Mouse (Mus musculus) embryonic facial prominence, embryonic 14.5 days (tissue): ENCODE data around the gene Spata19. TPM values are rescaled to one million over a fixed set of nuclear protein-coding genes. Genes with fewer than 3 reads are reported as not detected.

Experiments
- ATAC-seq: fragments of 200-750 bp; cut with Nextera tagmentation; 2 replicates; pipeline ENCODE4 v1.8.0; 2017; ENCODE audit warnings: low read depth, moderate number of reproducible peaks, moderate TSS enrichment
- DNase-seq: peaks from one replicate; pipeline ENCODE4 v3.0.0-alpha.2; 2015; ENCODE audit warnings: low spot score
- H3K27ac ChIP-seq: fragments of 300-500 bp; sonication (generic); replicated peaks from 2 replicates; pipeline ENCODE4 v1.5.1; 2014; ENCODE audit warnings: low read depth, mild to moderate bottlenecking, low read length, moderate library complexity
- H3K27me3 ChIP-seq: fragments of 300-500 bp; sonication (generic); replicated peaks from 2 replicates; pipeline ENCODE4 v1.6.1; 2014; ENCODE audit warnings: low read length; ENCODE audit not compliant: control insufficient read depth, insufficient read depth
- H3K36me3 ChIP-seq: fragments of 300-500 bp; sonication (generic); 2 replicates; pipeline ENCODE4 v1.6.1; 2014; ENCODE audit warnings: low read length, mixed read lengths; ENCODE audit not compliant: control insufficient read depth, insufficient read depth
- H3K4me1 ChIP-seq: fragments of 300-500 bp; sonication (generic); 2 replicates; pipeline ENCODE4 v1.6.1; 2014; ENCODE audit warnings: antibody characterized with exemption, low read length; ENCODE audit not compliant: control insufficient read depth, insufficient read depth
- H3K4me2 ChIP-seq: fragments of 300-500 bp; sonication (generic); 2 replicates; pipeline ENCODE4 v1.6.1; 2014; ENCODE audit warnings: low read depth, mild to moderate bottlenecking, low read length, moderate library complexity, mixed read lengths
- H3K4me3 ChIP-seq: fragments of 300-500 bp; sonication (generic); 2 replicates; pipeline ENCODE4 v1.5.1; 2014; ENCODE audit warnings: low read depth, mild to moderate bottlenecking, low read length
- H3K9ac ChIP-seq: fragments of 300-500 bp; sonication (generic); 2 replicates; pipeline ENCODE4 v1.6.1; 2014; ENCODE audit warnings: low read depth, mild to moderate bottlenecking, low read length, moderate library complexity, mixed read lengths
- H3K9me3 ChIP-seq: fragments of 300-500 bp; sonication (generic); 2 replicates; pipeline ENCODE4 v1.6.1; 2016; ENCODE audit warnings: low read length; ENCODE audit not compliant: control insufficient read depth
- WGBS: fragments of 180-500 bp; shearing (Covaris S2); extraction: QIAGEN DNeasy Blood & Tissue Kit; methylation state at CpG from one replicate; pipeline ENCODE4 v1.1.7; 2014; 5-methylcytosine and 5-hydroxymethylcytosine counted together
- polyA plus RNA-seq: library from polyadenylated mRNA; unstranded; fragments of >200 nt; fragmentation: Nextera tagmentation; extraction: Ambion mirVana; gene quantifications from 2 replicates; pipeline ENCODE4 v1.2.1, GENCODE M21; 2014

The Spata19 gene
- polyA plus RNA-seq, 1 experiment from 2014 or later: not detected

GRCm38 (mm10) chr9:27414058-27414460 lies 17.5 kb downstream of the Spata19 start:
- Histone ChIP-seq H3K9ac (no peak overlapping the region), H3K36me3 (no peaks in the 10 kb centered on the region), H3K4me2 (peak overlapping the region; percentile 35), H3K4me1 (no peaks in the 10 kb centered on the region), H3K27me3 (no peaks in the 10 kb centered on the region), H3K9me3 (no peaks in the 10 kb centered on the region), H3K4me3 (no peak overlapping the region), H3K27ac (no peak overlapping the region)
- ATAC-seq (peak; percentile 77), DNase-seq (peak; percentile 66)
- 4% methylated on average over 11 of the region's 11 CpGs for WGBS

GRCm38 (mm10) chr9:27424511-27424910 lies 27.9 kb downstream of the Spata19 start:
- Histone ChIP-seq H3K27ac (no peak overlapping the region), H3K27me3 (no peaks in the 10 kb centered on the region), H3K4me3 (no peak overlapping the region), H3K4me1 (no peaks in the 10 kb centered on the region), H3K9ac (no peak overlapping the region), H3K4me2 (no peak overlapping the region), H3K9me3 (no peaks in the 10 kb centered on the region), H3K36me3 (no peaks in the 10 kb centered on the region)
- WGBS: 54% methylated on average over 4 of the region's 4 CpGs
- ATAC-seq: no peak
- DNase-seq: no peak

- H3K9me3 ChIP-seq: no peaks in the 10 kb centered on the region
- no peak overlapping the region for H3K4me3 ChIP-seq
- H3K9ac ChIP-seq: no peak overlapping the region
- DNase-seq (peak; percentile 5), ATAC-seq (no peak)
- H3K36me3 ChIP-seq: no peaks in the 10 kb centered on the region
- no peaks in the 10 kb centered on the region; the same call in 1 of the 2 replicates for H3K27me3 ChIP-seq
- 26% methylated on average over 4 of the region's 4 CpGs for WGBS
- no peak overlapping the region for H3K27ac ChIP-seq
- no peaks in the 10 kb centered on the region for H3K4me1 ChIP-seq
- H3K4me2 ChIP-seq: no peak overlapping the region
Measured at GRCm38 (mm10) chr9:27428552-27428951, 32.0 kb downstream of the Spata19 start.

GRCm38 (mm10) chr9:27433301-27433700 lies 36.7 kb downstream of the Spata19 start:
- Histone ChIP-seq H3K9ac (no peak overlapping the region), H3K9me3 (no peaks in the 10 kb centered on the region), H3K4me1 (peaks cover 9% of the 10 kb centered on the region; the same call in 1 of the 2 replicates), H3K27ac (no peak overlapping the region), H3K4me2 (no peak overlapping the region), H3K27me3 (no peaks in the 10 kb centered on the region; the same call in 1 of the 2 replicates), H3K36me3 (no peaks in the 10 kb centered on the region), H3K4me3 (no peak overlapping the region)
- ATAC-seq: no peak
- no peak for DNase-seq
- 83% methylated on average over 7 of the region's 7 CpGs for WGBS

GRCm38 (mm10) chr9:27435936-27436335 lies 39.3 kb downstream of the Spata19 start:
- no peaks in the 10 kb centered on the region; the same call in 1 of the 2 replicates for H3K27me3 ChIP-seq
- peaks cover 9% of the 10 kb centered on the region; the same call in 1 of the 2 replicates for H3K4me1 ChIP-seq
- no peaks in the 10 kb centered on the region for H3K36me3 ChIP-seq
- no peak overlapping the region for H3K9ac ChIP-seq
- no peak for DNase-seq
- H3K4me3 ChIP-seq: no peak overlapping the region
- no peak for ATAC-seq
- WGBS: 64% methylated on average over 9 of the region's 9 CpGs
- H3K27ac ChIP-seq: no peak overlapping the region
- no peaks in the 10 kb centered on the region for H3K9me3 ChIP-seq
- H3K4me2 ChIP-seq: no peak overlapping the region

- Histone ChIP-seq H3K4me2 (no peak overlapping the region), H3K9ac (no peak overlapping the region), H3K27me3 (no peaks in the 10 kb centered on the region; the same call in 1 of the 2 replicates), H3K4me3 (no peak overlapping the region), H3K4me1 (peaks cover 9% of the 10 kb centered on the region; the same call in 1 of the 2 replicates), H3K9me3 (no peaks in the 10 kb centered on the region), H3K36me3 (no peaks in the 10 kb centered on the region), H3K27ac (peak overlapping the region; percentile 70)
- DNase-seq (peak; percentile 78), ATAC-seq (peak; percentile 74)
- WGBS: 49% methylated on average over 7 of the region's 7 CpGs
Measured at GRCm38 (mm10) chr9:27437391-27438061, 40.9 kb downstream of the Spata19 start.

GRCm38 (mm10) chr9:27449780-27450422 lies 53.3 kb downstream of the Spata19 start:
- DNase-seq: peak; percentile 27
- no peak overlapping the region for H3K27ac ChIP-seq
- 49% methylated on average over 9 of the region's 9 CpGs for WGBS

More at GRCm38 (mm10) chr9:27449780-27450422, 53.3 kb downstream of the Spata19 start:
- no peaks in the 10 kb centered on the region for H3K36me3 ChIP-seq
- H3K9me3 ChIP-seq: no peaks in the 10 kb centered on the region
- peak; percentile 33; the same call in 1 of the 2 replicates for ATAC-seq
- H3K4me1 ChIP-seq: no peaks in the 10 kb centered on the region
- H3K27me3 ChIP-seq: no peaks in the 10 kb centered on the region
- no peak overlapping the region for H3K4me2 ChIP-seq
- H3K9ac ChIP-seq: no peak overlapping the region
- H3K4me3 ChIP-seq: no peak overlapping the region
